Mouse (Mus musculus) intestine, postnatal 0 days (tissue): ENCODE data around the gene 4930467E23Rik. TPM values are rescaled to one million over a fixed set of nuclear protein-coding genes. Genes with fewer than 3 reads are reported as not detected.
"Not testable (repeated sequence)": the region's sequence is repeated elsewhere in the genome, so short reads cannot be mapped to it uniquely, and the experiment has no call there.

Experiments used
- ATAC-seq: fragments of 200-750 bp; cut with Nextera tagmentation; 2 replicates; pipeline ENCODE4 v1.8.0; 2017; ENCODE audit warnings: mild to moderate bottlenecking, moderate TSS enrichment, moderate library complexity
- H3K27ac ChIP-seq: fragments of 300-500 bp; sonication (generic); 2 replicates; pipeline ENCODE4 v1.5.1; 2014; ENCODE audit warnings: mild to moderate bottlenecking, low read depth, low read length, moderate library complexity
- H3K27me3 ChIP-seq: fragments of 300-500 bp; sonication (generic); replicated peaks from 2 replicates; pipeline ENCODE4 v1.6.1; 2014; ENCODE audit warnings: low read length, mixed read lengths; ENCODE audit not compliant: control insufficient read depth, insufficient read depth
- H3K36me3 ChIP-seq: fragments of 300-500 bp; sonication (generic); 2 replicates; pipeline ENCODE4 v1.6.1; 2014; ENCODE audit warnings: mild to moderate bottlenecking, moderate library complexity; ENCODE audit not compliant: control insufficient read depth, insufficient read depth
- H3K4me1 ChIP-seq: fragments of 300-500 bp; sonication (generic); replicated peaks from 2 replicates; pipeline ENCODE4 v1.6.1; 2014; ENCODE audit warnings: antibody characterized with exemption, low read length, mixed read lengths; ENCODE audit not compliant: control insufficient read depth, insufficient read depth
- H3K4me2 ChIP-seq: fragments of 300-500 bp; sonication (generic); replicated peaks from 2 replicates; pipeline ENCODE4 v1.6.1; 2014; ENCODE audit warnings: low read depth, mild to moderate bottlenecking, moderate library complexity
- H3K4me3 ChIP-seq: fragments of 300-500 bp; sonication (generic); 2 replicates; pipeline ENCODE4 v1.5.1; 2014; ENCODE audit warnings: low read depth, low read length
- H3K9ac ChIP-seq: fragments of 300-500 bp; sonication (generic); 2 replicates; pipeline ENCODE4 v1.6.1; 2014; ENCODE audit warnings: mild to moderate bottlenecking, low read depth, low read length
- H3K9me3 ChIP-seq: fragments of 300-500 bp; sonication (generic); 2 replicates; pipeline ENCODE4 v1.6.1; 2016; ENCODE audit warnings: mixed run types; ENCODE audit not compliant: control insufficient read depth
- CTCF ChIP-seq: sonication (generic); IDR thresholded peaks from 2 replicates; pipeline ENCODE4 v1.5.1; 2016; ENCODE audit warnings: low read depth, mild to moderate bottlenecking, control low read depth, antibody characterized with exemption, moderate library complexity
- WGBS: fragments of 180-500 bp; shearing (Covaris S2); extraction: QIAGEN DNeasy Blood & Tissue Kit; methylation state at CpG from one replicate; pipeline ENCODE4 v1.1.7; 2014; 5-methylcytosine and 5-hydroxymethylcytosine counted together
- polyA plus RNA-seq: library from polyadenylated mRNA; unstranded; fragments of >200 nt; fragmentation: Nextera tagmentation; extraction: Ambion mirVana; gene quantifications from 2 replicates; pipeline ENCODE4 v1.2.1, GENCODE M21; 2015

The 4930467E23Rik gene
- polyA plus RNA-seq, 1 experiment from 2014 or later: not detected

DNA sequence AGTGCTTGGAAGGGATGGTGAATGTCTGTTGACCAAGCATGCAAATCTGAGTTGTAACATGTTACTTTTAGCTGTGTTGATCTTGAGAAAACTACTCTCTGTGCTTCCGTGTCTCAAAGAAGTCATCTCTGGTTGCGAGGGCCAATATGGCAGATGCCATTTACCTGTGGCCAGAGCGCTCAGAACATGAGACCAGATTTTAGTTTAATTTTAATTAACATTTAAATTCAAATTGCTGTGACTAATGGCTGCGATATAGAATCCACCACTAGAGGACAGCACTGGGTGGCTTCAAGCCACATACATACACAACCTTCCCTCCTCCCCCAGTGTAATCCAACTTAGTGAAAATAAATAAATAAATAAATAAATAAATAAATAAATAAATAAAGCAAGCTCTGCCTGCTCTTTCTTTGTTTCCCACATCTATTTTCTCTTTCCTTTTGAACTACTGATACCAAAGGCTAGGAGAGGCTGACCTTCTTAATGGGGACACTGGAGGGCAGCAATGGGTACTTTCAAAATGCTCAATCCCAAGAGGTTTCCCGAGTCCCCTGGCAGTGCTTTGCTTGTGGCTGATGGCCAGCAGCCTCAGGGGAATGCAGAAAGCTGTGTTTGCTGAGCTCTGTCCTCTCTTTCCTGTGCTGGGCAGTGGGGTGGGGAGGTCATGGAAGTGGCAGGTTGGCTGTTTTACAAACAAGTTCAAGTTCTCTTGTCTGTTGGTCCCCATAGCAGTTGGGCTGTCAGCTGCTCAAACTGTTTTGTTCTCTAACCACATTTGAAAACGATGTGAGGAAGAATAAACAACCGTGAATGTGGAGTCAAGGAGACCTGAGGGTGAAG, 22.2 kb upstream of the 4930467E23Rik start:
- WGBS: 68% methylated on average over 7 of the region's 7 CpGs
- not testable (repeated sequence) for H3K4me1 ChIP-seq, H3K4me2 ChIP-seq, ATAC-seq, H3K9ac ChIP-seq, H3K4me3 ChIP-seq, H3K9me3 ChIP-seq, H3K36me3 ChIP-seq, H3K27me3 ChIP-seq, H3K27ac ChIP-seq
- peak; percentile 65 for TF ChIP-seq CTCF

GRCm38 (mm10) chr8:19707761-19708443, 21.5 kb upstream of the 4930467E23Rik start:
- not testable (repeated sequence) for H3K9me3 ChIP-seq, H3K4me3 ChIP-seq, H3K4me1 ChIP-seq, H3K27me3 ChIP-seq, H3K36me3 ChIP-seq, H3K27ac ChIP-seq, H3K4me2 ChIP-seq, H3K9ac ChIP-seq
- WGBS: 80% methylated on average over 13 of the region's 15 CpGs
- ATAC-seq: peak; percentile 29; the same call in 1 of the 2 replicates

GRCm38 (mm10) chr8:19708976-19709375, 20.4 kb upstream of the 4930467E23Rik start:
- not testable (repeated sequence) for ATAC-seq, H3K9me3 ChIP-seq, H3K36me3 ChIP-seq, H3K27ac ChIP-seq, H3K4me2 ChIP-seq, H3K27me3 ChIP-seq, H3K4me3 ChIP-seq, H3K4me1 ChIP-seq, H3K9ac ChIP-seq

- H3K4me1 ChIP-seq, H3K36me3 ChIP-seq, H3K9me3 ChIP-seq, H3K9ac ChIP-seq, H3K27me3 ChIP-seq, H3K4me2 ChIP-seq, H3K27ac ChIP-seq, ATAC-seq, H3K4me3 ChIP-seq: not testable (repeated sequence)
- 92% methylated on average over 4 of the region's 4 CpGs for WGBS
These were observed 19.9 kb upstream of the 4930467E23Rik start for GRCm38 (mm10) chr8:19709488-19709887.

DNA sequence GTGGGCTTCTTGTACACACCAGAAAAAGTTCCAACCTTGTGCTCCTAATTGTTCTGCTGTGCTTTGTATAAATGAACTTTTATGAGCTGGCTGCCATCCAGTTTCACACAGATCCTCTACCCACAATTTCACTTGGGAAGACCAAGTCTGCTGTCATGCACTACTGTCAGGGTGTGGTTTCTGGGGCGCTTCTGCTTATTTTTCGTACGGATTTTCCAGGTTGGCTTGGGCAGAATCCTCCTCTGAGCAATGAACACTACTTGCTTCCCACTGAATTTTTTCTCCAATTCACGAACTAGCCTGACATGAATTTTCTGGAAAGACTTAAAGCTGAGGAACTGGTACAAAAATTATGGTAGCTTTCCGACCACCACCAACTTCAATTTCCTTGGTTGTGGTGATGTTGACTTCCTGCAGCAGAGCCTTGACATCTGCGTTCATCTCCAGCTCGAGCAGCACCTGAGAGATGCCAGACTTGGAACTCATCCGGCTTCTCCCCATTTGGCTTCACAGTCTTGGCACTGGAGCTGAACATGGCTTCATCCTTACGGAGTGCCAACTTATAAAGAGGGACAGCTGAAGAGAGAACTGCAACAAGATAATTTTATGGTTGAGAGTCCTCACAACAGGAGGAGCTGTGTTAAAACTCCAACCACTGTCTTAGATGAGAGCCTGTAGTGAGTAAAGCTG, 18.1 kb upstream of the 4930467E23Rik start:
- H3K4me3 ChIP-seq, ATAC-seq: not testable (repeated sequence)
- WGBS: 76% methylated on average over 5 of the region's 9 CpGs

GRCm38 (mm10) chr8:19712227-19712750, 17.1 kb upstream of the 4930467E23Rik start:
- not testable (repeated sequence) for H3K9me3 ChIP-seq, H3K9ac ChIP-seq, ATAC-seq, H3K4me1 ChIP-seq, H3K4me3 ChIP-seq, H3K27ac ChIP-seq, H3K27me3 ChIP-seq, H3K4me2 ChIP-seq, H3K36me3 ChIP-seq
- 87% methylated on average over 2 of the region's 2 CpGs for WGBS

More for the DNA sequence above, 18.1 kb upstream of the 4930467E23Rik start:
- H3K27ac ChIP-seq, H3K4me1 ChIP-seq, H3K9me3 ChIP-seq, H3K36me3 ChIP-seq, H3K27me3 ChIP-seq, H3K9ac ChIP-seq, H3K4me2 ChIP-seq: not testable (repeated sequence)

GRCm38 (mm10) chr8:19712816-19713215, 16.6 kb upstream of the 4930467E23Rik start:
- H3K4me3 ChIP-seq, H3K36me3 ChIP-seq, H3K9ac ChIP-seq, ATAC-seq, H3K27me3 ChIP-seq, H3K27ac ChIP-seq, H3K9me3 ChIP-seq, H3K4me1 ChIP-seq, H3K4me2 ChIP-seq: not testable (repeated sequence)
- WGBS: 66% methylated on average over 4 of the region's 4 CpGs

DNA sequence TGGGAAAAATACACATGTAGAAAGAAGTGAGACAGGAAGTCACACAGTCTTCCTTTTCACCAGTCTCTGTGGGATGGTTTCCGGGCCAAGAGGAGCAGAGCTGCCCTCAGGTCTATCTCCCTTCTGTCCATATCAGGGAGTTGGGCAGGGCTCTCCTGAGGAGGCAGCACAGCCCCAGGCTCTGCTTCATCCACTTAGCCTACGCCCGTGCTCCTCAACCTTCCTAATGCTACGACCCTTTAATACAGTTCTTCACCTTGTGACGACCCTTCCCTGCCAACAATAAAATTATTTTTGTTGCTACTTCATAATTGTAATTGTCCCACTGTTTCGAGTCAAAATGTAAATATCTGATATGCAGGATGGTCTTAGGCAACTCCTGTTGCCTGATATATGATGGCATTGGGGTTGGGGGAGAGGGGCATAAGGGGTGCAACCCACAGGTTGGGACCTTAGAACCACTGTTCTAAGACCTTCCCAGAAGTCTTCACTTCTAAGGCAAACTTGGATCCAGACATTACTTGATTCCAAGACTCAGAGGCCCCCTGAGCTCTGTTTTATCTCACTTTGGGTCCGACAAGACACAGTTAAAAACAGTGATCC, 16.0 kb upstream of the 4930467E23Rik start:
- H3K4me2 ChIP-seq, H3K4me1 ChIP-seq, H3K9me3 ChIP-seq, H3K9ac ChIP-seq, H3K27me3 ChIP-seq, H3K27ac ChIP-seq, H3K36me3 ChIP-seq, H3K4me3 ChIP-seq: not testable (repeated sequence)
- ATAC-seq: 0 out of 2 replicates have a peak, but pooled peaks have one; percentile 49
- WGBS: 84% methylated on average over 7 of the region's 7 CpGs
